In the genomic region with DNA sequence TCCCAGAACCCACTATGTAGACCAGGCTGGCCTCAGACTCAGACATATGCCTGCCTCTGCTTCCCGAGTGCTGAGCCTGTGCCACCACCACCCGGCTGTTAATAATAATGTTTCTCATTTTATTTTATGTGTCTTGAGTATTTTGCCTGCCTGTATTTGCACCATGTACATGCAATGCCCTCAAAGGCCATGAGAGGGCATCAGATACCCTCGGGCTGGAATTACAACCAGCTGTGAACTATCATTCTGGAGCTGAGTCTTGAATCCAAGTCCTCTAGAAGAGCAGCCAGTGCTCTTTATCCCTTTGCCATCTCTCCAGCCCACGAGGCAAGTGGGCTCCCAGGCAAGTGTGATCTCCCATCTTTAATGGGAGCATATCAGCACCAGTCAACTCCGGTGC, we compare ENCODE assay signal across 10 mouse cellular contexts. TPM values are rescaled to one million over a fixed set of nuclear protein-coding genes. Genes with fewer than 3 reads are reported as not detected.
DNase-seq lines count a peak whose midpoint lies in the region; ATAC-seq and TF ChIP-seq lines count a peak whose summit lies in the region.
"Had no signal": no experiment of that assay in that cellular context is flagged by ENCODE, and none has a peak within 500 bp of the region (broad histone marks: within the 10 kb centered on the region; RNA-seq: fewer than 3 reads in every experiment).

No protein-coding gene starts in this region.

- no peak overlapping the region for H3K9ac ChIP-seq in forebrain, postnatal 0 days
- no peak overlapping the region for H3K9ac ChIP-seq in forebrain, embryonic 13.5 days
- H3K9ac ChIP-seq: neural tube, embryonic 13.5 days had no signal

- no peak overlapping the region for H3K27ac ChIP-seq in forebrain, postnatal 0 days (ENCODE audit: low read depth, low read length)
- H3K27ac ChIP-seq in forebrain, embryonic 13.5 days: no peak overlapping the region
- H3K27ac ChIP-seq: neural tube, embryonic 13.5 days had no signal

- no peak for DNase-seq in forebrain, postnatal 0 days
- peak; percentile 22 for DNase-seq in ovary, postnatal 14 days (ENCODE audit: low spot score)
- DNase-seq in ovary, adult 18-20 months (ENCODE audit: low spot score): no peak
- peak; percentile 45 for DNase-seq in adrenal gland, adult 8-10 months
- peak; percentile 26 to 56 for DNase-seq in heart, postnatal 14 days
- DNase-seq in left cerebral cortex, postnatal 36 days (ENCODE audit: low spot score in 2 of 2): no peak

- H3K36me3 ChIP-seq in forebrain, postnatal 0 days (ENCODE audit: insufficient read depth): no peaks in the 10 kb centered on the region
- H3K36me3 ChIP-seq in forebrain, embryonic 13.5 days (ENCODE audit: poor library complexity, severe bottlenecking): no peaks in the 10 kb centered on the region
- H3K36me3 ChIP-seq: neural tube, embryonic 13.5 days had no signal

- intact Hi-C loops in heart, postnatal 14 days (cut with DNase I): no loop called here
- intact Hi-C loops in left cerebral cortex, postnatal 36 days (cut with DNase I): no loop called here

- H3K4me3 ChIP-seq in forebrain, postnatal 0 days (ENCODE audit: low read depth, low read length): no peak overlapping the region
- H3K4me3 ChIP-seq in forebrain, embryonic 13.5 days: no peak overlapping the region
- H3K4me3 ChIP-seq: neural tube, embryonic 13.5 days had no signal

- peak; percentile 47 for TF ChIP-seq CTCF in forebrain, postnatal 0 days (IDR thresholded peaks at IDR 0.05; ENCODE audit: low read depth)

- ATAC-seq in forebrain, postnatal 0 days: no peak
- no peak for ATAC-seq in forebrain, embryonic 13.5 days
- ATAC-seq in megakaryocyte progenitor cell, adult 5-6 weeks (replicated peaks; ENCODE audit: poor library complexity): peak; percentile 77

- 41% methylated on average over 5 of the region's 5 CpGs for WGBS in forebrain, postnatal 0 days
- 48% methylated on average over 5 of the region's 5 CpGs for WGBS in forebrain, embryonic 13.5 days

- H3K27me3 ChIP-seq in forebrain, postnatal 0 days (ENCODE audit: insufficient read depth, low read length): no peaks in the 10 kb centered on the region
- H3K27me3 ChIP-seq in forebrain, embryonic 13.5 days: peaks cover 1% of the 10 kb centered on the region; the same call in 1 of the 2 replicates
- H3K27me3 ChIP-seq: neural tube, embryonic 13.5 days had no signal

- no peaks in the 10 kb centered on the region for H3K4me1 ChIP-seq in forebrain, postnatal 0 days (ENCODE audit: insufficient read depth)
- no peaks in the 10 kb centered on the region for H3K4me1 ChIP-seq in forebrain, embryonic 13.5 days
- H3K4me1 ChIP-seq: neural tube, embryonic 13.5 days had no signal

- no peaks in the 10 kb centered on the region for H3K9me3 ChIP-seq in forebrain, postnatal 0 days (ENCODE audit: low read length)
- H3K9me3 ChIP-seq in forebrain, embryonic 13.5 days (replicated peaks): no peaks in the 10 kb centered on the region
- H3K9me3 ChIP-seq: neural tube, embryonic 13.5 days had no signal

- H3K4me2 ChIP-seq in forebrain, postnatal 0 days (ENCODE audit: low read depth): no peak overlapping the region
- H3K4me2 ChIP-seq in forebrain, embryonic 13.5 days: no peak overlapping the region
- H3K4me2 ChIP-seq: neural tube, embryonic 13.5 days had no signal

RNA-seq across cellular contexts. Expression of a gene that starts 10.2 kb away (rescaled TPM):
- 10.8 and 11.2 TPM in 2 replicates for total RNA-seq in forebrain, postnatal 0 days (2014; rRNA removed)
- 16.5 and 18.8 TPM in 2 replicates for polyA plus RNA-seq in forebrain, postnatal 0 days (2015; fragmentation: Nextera tagmentation; extraction: Ambion mirVana)
- 15.7 and 16.2 TPM in 2 replicates for polyA plus RNA-seq in forebrain, embryonic 13.5 days (2015; fragmentation: Nextera tagmentation; extraction: Ambion mirVana)
- 10 to 100 TPM; 36.9 to 54.8 (median 42.6) TPM for total RNA-seq in adrenal gland, adult 8-10 months (2022)
- 1 to 10 TPM; 2.3 to 3.1 TPM for total RNA-seq in heart, postnatal 14 days (2021)
- 2.4 and 2.7 TPM in 2 replicates for total RNA-seq in megakaryocyte progenitor cell, adult 5-6 weeks (2015)
- total RNA-seq in megakaryocyte progenitor cell, adult 5-6 weeks (2017): 1.8 and 5.8 TPM in 2 replicates
- total RNA-seq in left cerebral cortex, postnatal 36 days (2021): 10 to 100 TPM in 1 of 2 experiments, 1 to 10 TPM in 1; 9.4 to 11.7 TPM

RNA-seq across cellular contexts. Expression of a gene that starts 33.3 kb away (rescaled TPM):
- total RNA-seq in forebrain, postnatal 0 days (2014; rRNA removed): not detected in 2 replicates
- not detected in 2 replicates for polyA plus RNA-seq in forebrain, postnatal 0 days (2015; fragmentation: Nextera tagmentation; extraction: Ambion mirVana)
- polyA plus RNA-seq in forebrain, embryonic 13.5 days (2015; fragmentation: Nextera tagmentation; extraction: Ambion mirVana): not detected in 2 replicates
- total RNA-seq in adrenal gland, adult 8-10 months (2022): not detected
- not detected for total RNA-seq in heart, postnatal 14 days (2021)
- 0.10 and 1.0 TPM in 2 replicates for total RNA-seq in megakaryocyte progenitor cell, adult 5-6 weeks (2015)
- total RNA-seq in megakaryocyte progenitor cell, adult 5-6 weeks (2017): 0.04 and 0.44 TPM in 2 replicates
- not detected for total RNA-seq in left cerebral cortex, postnatal 36 days (2021)
- total RNA-seq: layer of hippocampus, adult 8-10 months had no signal
- polyA plus RNA-seq: neural tube, embryonic 13.5 days had no signal

RNA-seq across cellular contexts. Expression of a gene that starts 42.2 kb away (rescaled TPM):
- total RNA-seq in forebrain, postnatal 0 days (2014; rRNA removed): 47.5 and 48.3 TPM in 2 replicates
- polyA plus RNA-seq in forebrain, postnatal 0 days (2015; fragmentation: Nextera tagmentation; extraction: Ambion mirVana): 32.7 and 34.7 TPM in 2 replicates
- polyA plus RNA-seq in forebrain, embryonic 13.5 days (2015; fragmentation: Nextera tagmentation; extraction: Ambion mirVana): 34.6 and 36.2 TPM in 2 replicates
- total RNA-seq in adrenal gland, adult 8-10 months (2022): 10 to 100 TPM in 2 of 4 experiments, 1 to 10 TPM in 2; 6.4 to 15.1 (median 9.0) TPM
- total RNA-seq in heart, postnatal 14 days (2021): under 1 TPM; 0.37 to 0.79 TPM
- total RNA-seq in megakaryocyte progenitor cell, adult 5-6 weeks (2015): 0.17 and 0.24 TPM in 2 replicates
- total RNA-seq in megakaryocyte progenitor cell, adult 5-6 weeks (2017): 0.08 TPM in 1 of 2 replicates, not detected in the other
- total RNA-seq in left cerebral cortex, postnatal 36 days (2021): 10 to 100 TPM; 33.7 to 34.1 TPM

RNA-seq across cellular contexts. Expression of a gene that starts 43.6 kb away (rescaled TPM):
- 82.8 and 94.4 TPM in 2 replicates for total RNA-seq in forebrain, postnatal 0 days (2014; rRNA removed)
- polyA plus RNA-seq in forebrain, postnatal 0 days (2015; fragmentation: Nextera tagmentation; extraction: Ambion mirVana): 111 and 129 TPM in 2 replicates
- 38.4 and 53.3 TPM in 2 replicates for polyA plus RNA-seq in forebrain, embryonic 13.5 days (2015; fragmentation: Nextera tagmentation; extraction: Ambion mirVana)
- total RNA-seq in adrenal gland, adult 8-10 months (2022): 1 to 10 TPM in 2 of 4 experiments, under 1 TPM in 2; 0.66 to 3.2 (median 1.1) TPM
- 10 to 100 TPM; 32.0 to 36.5 TPM for total RNA-seq in heart, postnatal 14 days (2021)
- not detected in 2 replicates for total RNA-seq in megakaryocyte progenitor cell, adult 5-6 weeks (2015)
- not detected in 2 replicates for total RNA-seq in megakaryocyte progenitor cell, adult 5-6 weeks (2017)
- 10 to 100 TPM; 65.9 to 80.3 TPM for total RNA-seq in left cerebral cortex, postnatal 36 days (2021)

RNA-seq across cellular contexts. Expression of a gene that starts 47.9 kb away (rescaled TPM):
- 0.14 and 0.15 TPM in 2 replicates for total RNA-seq in forebrain, postnatal 0 days (2014; rRNA removed)
- polyA plus RNA-seq in forebrain, postnatal 0 days (2015; fragmentation: Nextera tagmentation; extraction: Ambion mirVana): 0.35 TPM in 1 of 2 replicates, not detected in the other
- polyA plus RNA-seq in forebrain, embryonic 13.5 days (2015; fragmentation: Nextera tagmentation; extraction: Ambion mirVana): 0.14 and 0.36 TPM in 2 replicates
- total RNA-seq in adrenal gland, adult 8-10 months (2022): not detected
- total RNA-seq in heart, postnatal 14 days (2021): not detected
- total RNA-seq in megakaryocyte progenitor cell, adult 5-6 weeks (2015): not detected in 2 replicates
- not detected in 2 replicates for total RNA-seq in megakaryocyte progenitor cell, adult 5-6 weeks (2017)
- 1 to 10 TPM in 1 of 2 experiments, under 1 TPM in 1; 0.50 to 2.1 TPM for total RNA-seq in left cerebral cortex, postnatal 36 days (2021)

Comparison
In these comparisons a context has a peak if more than half of its experiments do, and no peak if none do; other contexts are left out.
1. DNase-seq: peak in ovary, postnatal 14 days (single experiment), adrenal gland, adult 8-10 months (single experiment) and heart, postnatal 14 days (2 of 2); none in forebrain, postnatal 0 days (single experiment), ovary, adult 18-20 months (single experiment) and left cerebral cortex, postnatal 36 days (0 of 2).
2. RNA of a gene that starts 42.2 kb away (total RNA-seq): 47.5 to 48.3 TPM in forebrain, postnatal 0 days, 33.7 to 34.1 TPM in left cerebral cortex, postnatal 36 days and 6.4 to 15.1 TPM in adrenal gland, adult 8-10 months; 0.37 to 0.79 TPM in heart, postnatal 14 days and 0.08 to 0.24 TPM in megakaryocyte progenitor cell, adult 5-6 weeks; every median in the first group is over 4 times any median in the second.